Mouse (Mus musculus): ENCODE measurements around the gene 1810009A15Rik. TPM values are rescaled to one million over a fixed set of nuclear protein-coding genes. Genes with fewer than 3 reads are reported as not detected.

The 1810009A15Rik gene
- total and polyA plus RNA-seq, 3 experiments, result 184 to 189 TPM; not detected in 1

DNA sequence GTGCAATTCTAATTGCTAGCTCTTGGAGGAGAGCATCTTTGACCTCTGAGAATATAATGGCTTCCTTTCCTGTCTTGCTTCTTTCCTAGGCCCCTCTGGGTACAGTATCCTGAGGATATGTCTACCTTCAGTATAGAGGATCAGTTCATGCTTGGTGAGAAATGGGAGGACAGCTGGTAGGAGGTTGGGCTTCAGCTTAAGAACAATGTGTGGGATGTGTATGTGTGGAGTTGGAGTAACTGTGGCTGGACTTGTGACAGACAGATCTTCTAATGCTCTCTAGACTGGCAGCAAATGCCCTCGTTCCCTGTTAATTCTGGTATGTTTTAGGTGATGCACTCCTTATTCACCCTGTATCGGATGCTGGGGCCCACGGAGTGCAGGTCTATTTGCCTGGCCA lies 25.6 kb downstream of the 1810009A15Rik start:
- DNase-seq (ENCODE audit: low read depth, low spot score), result no peak
- peaks cover 0 to 21% of the 10 kb centered on the region in 2 experiments; a peak in 3 of 4 replicates for H3K36me3 ChIP-seq (ENCODE audit: control insufficient read depth in 1 of 2, insufficient read depth in 2 of 2, low read length in 2 of 2)
- no peak overlapping the region for H3K27ac ChIP-seq (ENCODE audit: control insufficient read depth, low read depth, low read length)
- no peaks in the 10 kb centered on the region for H3K27me3 ChIP-seq (ENCODE audit: control insufficient read depth in 1 of 2, insufficient read depth in 2 of 2, low read length in 2 of 2)
- no peaks in the 10 kb centered on the region for H3K79me2 ChIP-seq (ENCODE audit: control insufficient read depth, insufficient read depth, low read length, poor library complexity)
- H3K4me1 ChIP-seq (ENCODE audit: control insufficient read depth in 1 of 2, insufficient read depth in 2 of 2, low read length in 2 of 2), result no peaks in the 10 kb centered on the region
- no peak overlapping the region for H3K9ac ChIP-seq (ENCODE audit: control insufficient read depth, low read depth, low read length, poor library complexity, severe bottlenecking)
- H3K9me3 ChIP-seq (replicated peaks; ENCODE audit: insufficient read depth, low read length), result no peaks in the 10 kb centered on the region
- TF ChIP-seq POLR2A (IDR thresholded peaks at IDR 0.05; ENCODE audit: control insufficient read depth in 1 of 2, insufficient read depth in 1 of 2, low read depth in 1 of 2, low read length in 2 of 2, poor library complexity in 1 of 2), result no peak
- no peak for TF ChIP-seq POLR2AphosphoS5 (IDR thresholded peaks at IDR 0.05; ENCODE audit: borderline replicate concordance, low read depth, low read length)
- TF ChIP-seq ETS1 (IDR thresholded peaks at IDR 0.05; ENCODE audit: low read depth, low read length), result no peak
- no peak for TF ChIP-seq E2F4 (IDR thresholded peaks at IDR 0.05; ENCODE audit: borderline replicate concordance, low read depth, low read length)
- TF ChIP-seq RAD21 (IDR thresholded peaks at IDR 0.05; ENCODE audit: low read depth, low read length), result no peak
- TF ChIP-seq USF2 (IDR thresholded peaks at IDR 0.05; ENCODE audit: borderline replicate concordance in 1 of 2, insufficient read depth in 1 of 2, low read depth in 1 of 2, low read length in 2 of 2), result no peak
- TF ChIP-seq MAX (IDR thresholded peaks at IDR 0.05; ENCODE audit: low read length), result no peak
- H3K4me3 ChIP-seq (ENCODE audit: control insufficient read depth in 1 of 2, insufficient read depth in 1 of 2, low read depth in 2 of 2, low read length in 2 of 2), result no peak overlapping the region

DNA sequence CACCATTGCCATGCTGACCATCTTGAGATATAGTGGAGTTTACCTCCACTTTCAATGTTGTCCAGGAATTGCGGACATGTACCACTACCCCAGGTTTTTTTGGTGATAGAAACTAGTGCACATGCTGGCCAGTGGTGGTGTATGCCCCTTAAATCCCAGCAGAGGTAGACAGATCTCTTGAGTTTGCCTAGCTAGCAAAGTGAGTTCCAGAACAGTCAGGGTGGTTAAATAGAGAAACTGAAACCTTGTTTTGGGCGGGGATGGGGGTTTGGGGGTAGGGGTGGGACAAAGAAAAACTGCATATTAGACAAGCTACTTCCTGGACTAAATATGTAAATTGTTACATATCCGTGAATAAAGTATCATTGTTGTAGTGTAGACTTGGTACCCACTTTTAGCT lies 30.3 kb downstream of the 1810009A15Rik start:
- Histone ChIP-seq H3K36me3 (ENCODE audit: control insufficient read depth in 1 of 2, insufficient read depth in 2 of 2, low read length in 2 of 2) (peaks cover 4 to 13% of the 10 kb centered on the region in 2 experiments), H3K9ac (ENCODE audit: control insufficient read depth, low read depth, low read length, poor library complexity, severe bottlenecking) (no peak overlapping the region), H3K4me1 (ENCODE audit: control insufficient read depth in 1 of 2, insufficient read depth in 2 of 2, low read length in 2 of 2) (peaks cover 8 to 10% of the 10 kb centered on the region in 2 experiments; a peak in 3 of 4 replicates), H3K27ac (ENCODE audit: control insufficient read depth, low read depth, low read length) (no peak overlapping the region), H3K79me2 (ENCODE audit: control insufficient read depth, insufficient read depth, low read length, poor library complexity) (peaks cover 16% of the 10 kb centered on the region), H3K4me3 (ENCODE audit: control insufficient read depth in 1 of 2, insufficient read depth in 1 of 2, low read depth in 2 of 2, low read length in 2 of 2) (no peak overlapping the region), H3K9me3 (replicated peaks; ENCODE audit: insufficient read depth, low read length) (no peaks in the 10 kb centered on the region), H3K27me3 (ENCODE audit: control insufficient read depth in 1 of 2, insufficient read depth in 2 of 2, low read length in 2 of 2) (no peaks in the 10 kb centered on the region)
- TF ChIP-seq GATA1 (IDR thresholded peaks at IDR 0.05; ENCODE audit: low read depth, low read length) (no peak), CTCF (IDR thresholded peaks at IDR 0.05 in 2 of 3, conservative IDR thresholded peaks at IDR 0.05 in 1 of 3; ENCODE audit: control insufficient read depth in 1 of 3, insufficient read depth in 1 of 3, low read depth in 2 of 3, low read length in 3 of 3, poor library complexity in 1 of 3, severe bottlenecking in 1 of 3) (no peak), MAX (IDR thresholded peaks at IDR 0.05; ENCODE audit: low read length) (no peak), CHD1 (IDR thresholded peaks at IDR 0.05; ENCODE audit: low read depth, low read length) (no peak), ZKSCAN1 (IDR thresholded peaks at IDR 0.05; ENCODE audit: low read depth, low read length) (no peak), MXI1 (IDR thresholded peaks at IDR 0.05; ENCODE audit: low read depth, low read length) (no peak), MAFK (IDR thresholded peaks at IDR 0.05; ENCODE audit: borderline replicate concordance, low read depth, low read length) (no peak), EP300 (IDR thresholded peaks at IDR 0.05; ENCODE audit: low read depth in 1 of 2, low read length in 2 of 2) (no peak), E2F4 (IDR thresholded peaks at IDR 0.05; ENCODE audit: borderline replicate concordance, low read depth, low read length) (no peak), MAZ (IDR thresholded peaks at IDR 0.05; ENCODE audit: low read depth, low read length) (no peak), USF1 (IDR thresholded peaks at IDR 0.05; ENCODE audit: low read depth, low read length) (no peak), GABPA (IDR thresholded peaks at IDR 0.05; ENCODE audit: low read depth, low read length) (no peak), RAD21 (IDR thresholded peaks at IDR 0.05; ENCODE audit: low read depth, low read length) (no peak), ZC3H11A (IDR thresholded peaks at IDR 0.05; ENCODE audit: low read depth, low read length) (no peak), POLR2AphosphoS5 (IDR thresholded peaks at IDR 0.05; ENCODE audit: borderline replicate concordance, low read depth, low read length) (no peak), SMC3 (IDR thresholded peaks at IDR 0.05; ENCODE audit: low read depth, low read length) (no peak), NRF1 (IDR thresholded peaks at IDR 0.05; ENCODE audit: insufficient read depth, low read depth, low read length, poor library complexity, severe bottlenecking) (no peak), HCFC1 (IDR thresholded peaks at IDR 0.05; ENCODE audit: low read depth, low read length) (no peak), NELFE (IDR thresholded peaks at IDR 0.05; ENCODE audit: low read depth, low read length) (no peak), CHD2 (IDR thresholded peaks at IDR 0.05; ENCODE audit: low read length) (no peak)
- no peak for DNase-seq (ENCODE audit: low read depth, low spot score)
